Mouse (Mus musculus) kidney, adult 8-10 months (tissue): ENCODE measurements around the gene Rasgrp3.

Experiments used
- DNase-seq, 2 experiments: peaks; one replicate each; pipeline ENCODE4 v3.0.0; 2022

Rasgrp3 gene

DNA sequence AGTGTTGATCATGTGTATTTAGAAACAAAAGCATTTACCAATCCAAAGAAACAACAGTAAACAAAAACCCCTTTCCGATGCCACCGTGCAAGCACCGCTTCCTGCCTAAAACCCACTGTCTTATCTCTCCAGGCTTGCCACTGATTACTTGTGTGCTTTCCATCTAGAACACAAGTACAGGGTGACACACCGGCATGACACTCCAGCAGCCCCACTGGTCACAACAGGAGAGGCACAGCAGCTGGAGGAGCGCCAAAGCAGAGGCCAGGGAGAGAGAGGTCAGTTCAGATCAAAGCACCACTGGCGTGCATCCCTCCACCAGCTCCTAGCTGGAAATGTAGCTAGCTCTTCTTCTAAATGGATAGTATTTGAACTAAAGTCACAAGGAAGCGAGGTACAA lies 108.6 kb downstream of the Rasgrp3 start:
- DNase-seq = no peak

- peak; percentile 33 to 35 for DNase-seq
Measured at GRCm38 (mm10) chr17:75550771-75551413, 115.2 kb downstream of the Rasgrp3 start.

DNA sequence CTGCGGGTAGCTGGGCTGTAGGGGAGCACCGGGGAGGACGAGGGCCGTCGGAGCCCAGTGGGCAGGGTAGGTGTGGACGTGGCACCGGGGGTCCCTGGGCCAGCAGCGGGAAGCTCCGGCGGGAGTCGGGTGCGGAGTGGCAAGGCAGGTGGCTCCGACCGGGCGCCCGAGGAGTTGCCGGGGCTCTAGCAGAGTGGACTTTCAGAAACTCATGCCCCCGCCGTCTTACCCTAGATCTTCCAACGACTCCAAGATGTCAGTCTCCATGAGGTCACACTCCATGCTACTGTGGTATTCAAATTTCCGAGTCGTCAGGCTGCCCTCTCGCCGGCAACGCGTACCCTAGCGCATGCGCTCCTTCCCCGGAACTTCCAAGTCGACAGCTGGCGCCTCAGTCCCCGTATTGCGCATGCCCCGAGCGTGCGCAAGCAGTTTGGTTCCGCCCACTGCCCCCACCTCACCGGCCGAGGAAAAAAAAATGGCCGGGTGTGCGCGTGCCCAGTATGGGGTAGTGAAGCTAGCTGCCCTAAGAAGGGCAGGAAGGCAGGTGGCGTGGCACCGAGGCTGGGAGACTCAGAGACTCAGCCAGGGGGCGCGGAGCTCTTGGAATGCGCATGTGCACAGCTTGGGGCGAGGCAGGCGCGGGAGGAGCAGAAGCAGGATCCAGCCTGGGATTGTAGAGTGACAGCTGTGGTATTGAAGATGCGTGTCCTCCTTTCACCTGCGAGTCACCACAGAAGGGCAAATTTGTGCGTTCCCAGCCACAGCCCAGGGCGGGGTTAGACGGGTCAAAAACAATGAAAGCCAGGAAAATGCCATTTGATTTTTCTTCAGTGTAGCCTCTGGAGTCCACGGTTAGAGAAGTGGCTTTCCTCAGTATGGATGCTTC lies 116.1 kb downstream of the Rasgrp3 start, which contains the start of gene Fam98a:
TSS of gene Fam98a (minus strand) at position 435 of the 889 bp plus-strand sequence.
- peak; percentile 97 to 98 for DNase-seq

- DNase-seq = no peak
Measured at GRCm38 (mm10) chr17:75557031-75557430, 121.3 kb downstream of the Rasgrp3 start.

- peak in 1 of 2 experiments; percentile 66 for DNase-seq
Measured at GRCm38 (mm10) chr17:75558041-75558440, 122.3 kb downstream of the Rasgrp3 start.

DNA sequence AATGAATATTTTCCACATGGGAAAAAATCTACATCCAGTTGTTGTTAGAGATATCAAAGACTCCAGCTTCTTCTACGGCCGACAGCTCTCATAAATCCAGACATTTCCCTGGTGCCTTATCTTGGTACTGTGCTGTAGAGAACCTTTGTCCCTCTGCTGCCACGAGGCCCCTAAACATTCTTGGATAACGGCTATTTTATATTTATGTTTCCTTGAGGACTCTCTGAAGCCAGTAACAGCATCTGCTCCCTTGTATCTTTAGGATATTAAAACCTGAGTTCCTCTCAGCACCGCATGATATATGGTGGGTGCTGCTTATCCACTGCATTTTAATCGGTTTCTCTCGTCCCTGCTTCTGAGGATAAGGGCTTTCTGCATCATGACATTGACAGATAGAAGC lies 139.9 kb downstream of the Rasgrp3 start:
- no peak for DNase-seq
